Mouse (Mus musculus): ENCODE measurements around the gene Usp12. TPM values are rescaled to one million over a fixed set of nuclear protein-coding genes. Genes with fewer than 3 reads are reported as not detected.
"Not testable (repeated sequence)": the region's sequence is repeated elsewhere in the genome, so short reads cannot be mapped to it uniquely, and the experiment has no call there.

The Usp12 gene
- polyA plus RNA-seq, 1 experiment from 2014 or later, result 13.1 TPM

GRCm38 (mm10) chr5:146759159-146759558 lies 35.6 kb downstream of the Usp12 start:
- H3K27ac ChIP-seq, result no peak overlapping the region
- no peak for DNase-seq (ENCODE audit: low spot score)
- H3K4me3 ChIP-seq, result no peak overlapping the region
- WGBS, result 80% methylated on average over 6 of the region's 6 CpGs
- H3K4me1 ChIP-seq (replicated peaks), result 0 out of 2 replicates have a peak, but pooled peaks cover 3% of the 10 kb centered on the region
- no peaks in the 10 kb centered on the region for H3K27me3 ChIP-seq (ENCODE audit: insufficient read depth, poor library complexity, severe bottlenecking)
- H3K9me3 ChIP-seq, result no peaks in the 10 kb centered on the region
- H3K36me3 ChIP-seq, result peaks cover 51% of the 10 kb centered on the region

GRCm38 (mm10) chr5:146757921-146758320 lies 36.9 kb downstream of the Usp12 start:
- WGBS, result 85% methylated on average over 6 of the region's 6 CpGs
- H3K36me3 ChIP-seq, result peaks cover 53% of the 10 kb centered on the region
- H3K4me3 ChIP-seq, result no peak overlapping the region
- H3K9me3 ChIP-seq, result no peaks in the 10 kb centered on the region
- H3K27me3 ChIP-seq (ENCODE audit: insufficient read depth, poor library complexity, severe bottlenecking), result no peaks in the 10 kb centered on the region
- DNase-seq (ENCODE audit: low spot score), result no peak
- H3K27ac ChIP-seq, result no peak overlapping the region
- H3K4me1 ChIP-seq (replicated peaks), result 0 out of 2 replicates have a peak, but pooled peaks cover 3% of the 10 kb centered on the region

- Histone ChIP-seq H3K27ac (no peak overlapping the region), H3K27me3 (ENCODE audit: insufficient read depth, poor library complexity, severe bottlenecking) (no peaks in the 10 kb centered on the region), H3K36me3 (peaks cover 53% of the 10 kb centered on the region), H3K9me3 (no peaks in the 10 kb centered on the region), H3K4me3 (no peak overlapping the region), H3K4me1 (replicated peaks) (0 out of 2 replicates have a peak, but pooled peaks cover 3% of the 10 kb centered on the region)
- 89% methylated on average over 5 of the region's 5 CpGs for whole genome bisulfite sequencing
- DNase-seq (ENCODE audit: low spot score), result no peak
These were observed 37.5 kb downstream of the Usp12 start for GRCm38 (mm10) chr5:146757316-146757715.

GRCm38 (mm10) chr5:146753181-146753580 lies 41.6 kb downstream of the Usp12 start:
- Histone ChIP-seq H3K9me3 (no peaks in the 10 kb centered on the region), H3K4me3 (no peak overlapping the region), H3K27ac (no peak overlapping the region), H3K4me1 (replicated peaks) (no peaks in the 10 kb centered on the region), H3K36me3 (peaks cover 65% of the 10 kb centered on the region), H3K27me3 (ENCODE audit: insufficient read depth, poor library complexity, severe bottlenecking) (no peaks in the 10 kb centered on the region)
- whole genome bisulfite sequencing, result 95% methylated on average over 8 of the region's 8 CpGs
- DNase-seq (ENCODE audit: low spot score), result no peak

GRCm38 (mm10) chr5:146750958-146751357 lies 43.8 kb downstream of the Usp12 start:
- Histone ChIP-seq H3K4me1 (replicated peaks) (no peaks in the 10 kb centered on the region), H3K36me3 (peaks cover 67% of the 10 kb centered on the region), H3K9me3 (no peaks in the 10 kb centered on the region), H3K4me3 (no peak overlapping the region), H3K27ac (no peak overlapping the region), H3K27me3 (ENCODE audit: insufficient read depth, poor library complexity, severe bottlenecking) (no peaks in the 10 kb centered on the region)
- 92% methylated on average over 7 of the region's 7 CpGs for WGBS
- DNase-seq (ENCODE audit: low spot score), result no peak

GRCm38 (mm10) chr5:146750273-146750672 lies 44.5 kb downstream of the Usp12 start:
- WGBS, result 93% methylated on average over 7 of the region's 7 CpGs
- Histone ChIP-seq H3K36me3 (peaks cover 63% of the 10 kb centered on the region), H3K4me3 (no peak overlapping the region), H3K9me3 (no peaks in the 10 kb centered on the region), H3K27ac (no peak overlapping the region), H3K27me3 (ENCODE audit: insufficient read depth, poor library complexity, severe bottlenecking) (no peaks in the 10 kb centered on the region), H3K4me1 (replicated peaks) (no peaks in the 10 kb centered on the region)
- no peak for DNase-seq (ENCODE audit: low spot score)

GRCm38 (mm10) chr5:146749857-146750256 lies 44.9 kb downstream of the Usp12 start:
- peaks cover 62% of the 10 kb centered on the region for H3K36me3 ChIP-seq
- WGBS, result 89% methylated on average over 5 of the region's 5 CpGs

GRCm38 (mm10) chr5:146736970-146737495 lies 57.8 kb downstream of the Usp12 start:
- Histone ChIP-seq H3K4me3 (no peak overlapping the region), H3K9me3 (no peaks in the 10 kb centered on the region), H3K4me1 (replicated peaks) (no peaks in the 10 kb centered on the region), H3K27ac (no peak overlapping the region), H3K27me3 (ENCODE audit: insufficient read depth, poor library complexity, severe bottlenecking) (no peaks in the 10 kb centered on the region), H3K36me3 (peaks cover 73% of the 10 kb centered on the region)
- 91% methylated on average over 9 of the region's 9 CpGs for WGBS
- DNase-seq (ENCODE audit: low spot score), result no peak

More at GRCm38 (mm10) chr5:146749857-146750256, 44.9 kb downstream of the Usp12 start:
- no peaks in the 10 kb centered on the region for H3K4me1 ChIP-seq (replicated peaks)
- H3K27me3 ChIP-seq (ENCODE audit: insufficient read depth, poor library complexity, severe bottlenecking), result no peaks in the 10 kb centered on the region
- no peak for DNase-seq (ENCODE audit: low spot score)
- no peak overlapping the region for H3K27ac ChIP-seq
- H3K9me3 ChIP-seq, result no peaks in the 10 kb centered on the region
- H3K4me3 ChIP-seq, result no peak overlapping the region

GRCm38 (mm10) chr5:146736348-146736747 lies 58.5 kb downstream of the Usp12 start:
- Histone ChIP-seq H3K27me3 (ENCODE audit: insufficient read depth, poor library complexity, severe bottlenecking) (no peaks in the 10 kb centered on the region), H3K4me3 (no peak overlapping the region), H3K27ac (no peak overlapping the region), H3K4me1 (replicated peaks) (no peaks in the 10 kb centered on the region), H3K9me3 (no peaks in the 10 kb centered on the region), H3K36me3 (peaks cover 71% of the 10 kb centered on the region)
- WGBS, result 83% methylated on average over 18 of the region's 18 CpGs
- no peak for DNase-seq (ENCODE audit: low spot score)

- DNase-seq (ENCODE audit: low spot score); H3K4me1 ChIP-seq (replicated peaks); H3K4me3 ChIP-seq; H3K9me3 ChIP-seq; H3K27me3 ChIP-seq (ENCODE audit: insufficient read depth, poor library complexity, severe bottlenecking); H3K27ac ChIP-seq: not testable (repeated sequence)
- H3K36me3 ChIP-seq, result peaks cover 59% of the 10 kb centered on the region
- 100% methylated on average over 1 of the region's 9 CpGs for WGBS
These were observed 59.8 kb downstream of the Usp12 start for GRCm38 (mm10) chr5:146735054-146735453.

- H3K9me3 ChIP-seq, result no peaks in the 10 kb centered on the region
- no peak for DNase-seq (ENCODE audit: low spot score)
- H3K4me1 ChIP-seq (replicated peaks), result no peaks in the 10 kb centered on the region
- peaks cover 50% of the 10 kb centered on the region for H3K36me3 ChIP-seq
- no peak overlapping the region for H3K4me3 ChIP-seq
- H3K27ac ChIP-seq, result no peak overlapping the region
- 79% methylated on average over 12 of the region's 12 CpGs for WGBS
- no peaks in the 10 kb centered on the region for H3K27me3 ChIP-seq (ENCODE audit: insufficient read depth, poor library complexity, severe bottlenecking)
These were observed 60.7 kb downstream of the Usp12 start for GRCm38 (mm10) chr5:146733888-146734640.

- H3K27me3 ChIP-seq (ENCODE audit: insufficient read depth, poor library complexity, severe bottlenecking), result no peaks in the 10 kb centered on the region
- no peaks in the 10 kb centered on the region for H3K4me1 ChIP-seq (replicated peaks)
- no peak for DNase-seq (ENCODE audit: low spot score)
- WGBS, result 91% methylated on average over 7 of the region's 7 CpGs
- no peak overlapping the region for H3K27ac ChIP-seq
- no peaks in the 10 kb centered on the region for H3K9me3 ChIP-seq
- H3K36me3 ChIP-seq, result peaks cover 43% of the 10 kb centered on the region
- no peak overlapping the region for H3K4me3 ChIP-seq
These were observed 61.4 kb downstream of the Usp12 start for GRCm38 (mm10) chr5:146733372-146733771.

GRCm38 (mm10) chr5:146727006-146727405 lies 67.8 kb downstream of the Usp12 start:
- no peak overlapping the region for H3K27ac ChIP-seq
- no peaks in the 10 kb centered on the region for H3K9me3 ChIP-seq
- H3K27me3 ChIP-seq (ENCODE audit: insufficient read depth, poor library complexity, severe bottlenecking), result no peaks in the 10 kb centered on the region
- no peak for DNase-seq (ENCODE audit: low spot score)
- no peak overlapping the region for H3K4me3 ChIP-seq
- WGBS, result 88% methylated on average over 4 of the region's 4 CpGs
- H3K36me3 ChIP-seq, result no peaks in the 10 kb centered on the region
- H3K4me1 ChIP-seq (replicated peaks), result 0 out of 2 replicates have a peak, but pooled peaks cover 5% of the 10 kb centered on the region

Measured in hindbrain, embryonic 10.5 days (tissue).